Mouse (Mus musculus) megakaryocyte, embryonic 14.5 days (primary cell): Measurements from ENCODE around the gene Pik3ip1.

ENCODE experiments used
- FLI1 ChIP-seq: IDR thresholded peaks from 2 replicates; pipeline ENCODE4 v1.6.1; 2012; ENCODE audit warnings: low read length, inconsistent platforms, mixed read lengths
- GATA1 ChIP-seq: IDR thresholded peaks from 3 replicates; pipeline ENCODE4 v1.6.1; 2012; ENCODE audit warnings: mixed read lengths, low read length, inconsistent platforms, borderline replicate concordance

DNA sequence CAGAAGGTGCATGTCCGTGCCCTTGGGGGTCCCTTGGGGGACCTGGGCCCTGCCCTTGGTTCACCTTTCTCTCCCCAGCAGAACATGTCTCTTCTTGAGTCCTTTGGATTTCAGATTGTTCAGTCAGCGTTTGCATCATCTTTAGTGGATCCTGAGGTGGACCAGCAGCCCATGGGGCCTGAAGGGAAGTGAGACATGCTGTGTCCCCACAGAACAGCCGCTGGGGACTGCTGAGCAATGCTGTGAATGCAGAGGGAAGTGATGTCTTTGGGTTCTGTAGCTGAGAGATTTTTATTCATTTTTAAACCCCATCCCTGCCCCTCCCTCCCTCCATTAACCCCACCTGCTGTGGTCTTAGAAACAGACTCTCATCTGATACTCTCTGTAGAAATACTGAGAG lies 22.3 kb upstream of the Pik3ip1 start:
- no peak for TF ChIP-seq GATA1
- no peak for TF ChIP-seq FLI1
